Mouse (Mus musculus): ENCODE measurements at regions not wholly inside any gene's neighbourhood (a gene's known extent, or its start where the extent isn't known, plus 50 kb on each side); places are given as distances from the start of the nearest gene placed in this dataset.

- H3K27ac ChIP-seq: no peak overlapping the region
- no peaks in the 10 kb centered on the region for H3K27me3 ChIP-seq
- no peak overlapping the region for H3K9ac ChIP-seq
- H3K9me3 ChIP-seq: no peaks in the 10 kb centered on the region
- no peak overlapping the region for H3K4me3 ChIP-seq
- H3K4me2 ChIP-seq: no peak overlapping the region
- H3K4me1 ChIP-seq (replicated peaks): no peaks in the 10 kb centered on the region
- H3K36me3 ChIP-seq: no peaks in the 10 kb centered on the region
- no peak for ATAC-seq (ENCODE audit: low FRiP score)
- 84% methylated on average over 3 of the region's 3 CpGs for WGBS
These were observed 178.5 kb downstream of the Tmem114 start for GRCm38 (mm10) chr16:8246445-8246844.

GRCm38 (mm10) chr16:8245612-8246011, 179.3 kb downstream of the Tmem114 start:
- Histone ChIP-seq H3K4me2 (no peak overlapping the region), H3K4me3 (no peak overlapping the region), H3K36me3 (no peaks in the 10 kb centered on the region), H3K27ac (no peak overlapping the region), H3K9me3 (no peaks in the 10 kb centered on the region), H3K4me1 (replicated peaks) (no peaks in the 10 kb centered on the region), H3K27me3 (no peaks in the 10 kb centered on the region), H3K9ac (no peak overlapping the region)
- no peak for ATAC-seq (ENCODE audit: low FRiP score)
- WGBS: 90% methylated on average over 3 of the region's 3 CpGs

- H3K27ac ChIP-seq: no peak overlapping the region
- WGBS: 56% methylated on average over 1 of the region's 1 CpGs
- H3K9me3 ChIP-seq: no peaks in the 10 kb centered on the region
- no peak for ATAC-seq (ENCODE audit: low FRiP score)
- no peaks in the 10 kb centered on the region for H3K27me3 ChIP-seq
- H3K36me3 ChIP-seq: no peaks in the 10 kb centered on the region
- H3K4me2 ChIP-seq: no peak overlapping the region
- no peak overlapping the region for H3K9ac ChIP-seq
- H3K4me1 ChIP-seq (replicated peaks): no peaks in the 10 kb centered on the region
- H3K4me3 ChIP-seq: no peak overlapping the region
These were observed 190.6 kb downstream of the Tmem114 start for GRCm38 (mm10) chr16:8234351-8234750.

- H3K27ac ChIP-seq: no peak overlapping the region
- no peaks in the 10 kb centered on the region for H3K4me1 ChIP-seq (replicated peaks)
- H3K27me3 ChIP-seq: no peaks in the 10 kb centered on the region
- no peak for ATAC-seq (ENCODE audit: low FRiP score)
- 89% methylated on average over 4 of the region's 4 CpGs for WGBS
- no peak overlapping the region for H3K4me2 ChIP-seq
- no peaks in the 10 kb centered on the region for H3K36me3 ChIP-seq
- H3K9ac ChIP-seq: no peak overlapping the region
- H3K9me3 ChIP-seq: no peaks in the 10 kb centered on the region
- no peak overlapping the region for H3K4me3 ChIP-seq
These were observed 192.9 kb downstream of the Tmem114 start for GRCm38 (mm10) chr16:8232079-8232478.

GRCm38 (mm10) chr16:8223625-8224300, 201.2 kb downstream of the Tmem114 start:
- Histone ChIP-seq H3K27me3 (no peaks in the 10 kb centered on the region), H3K9ac (no peak overlapping the region), H3K4me3 (no peak overlapping the region), H3K27ac (no peak overlapping the region), H3K36me3 (no peaks in the 10 kb centered on the region), H3K4me1 (replicated peaks) (peaks cover 7% of the 10 kb centered on the region), H3K4me2 (no peak overlapping the region), H3K9me3 (no peaks in the 10 kb centered on the region)
- 75% methylated on average over 10 of the region's 10 CpGs for WGBS
- ATAC-seq (ENCODE audit: low FRiP score): no peak

GRCm38 (mm10) chr16:8208251-8209181, 216.4 kb downstream of the Tmem114 start:
- H3K27me3 ChIP-seq: no peaks in the 10 kb centered on the region
- ATAC-seq (ENCODE audit: low FRiP score): no peak
- H3K4me1 ChIP-seq (replicated peaks): no peaks in the 10 kb centered on the region; the same call in 1 of the 2 replicates
- no peaks in the 10 kb centered on the region for H3K9me3 ChIP-seq
- 80% methylated on average over 8 of the region's 8 CpGs for WGBS
- H3K4me3 ChIP-seq: no peak overlapping the region
- H3K4me2 ChIP-seq: no peak overlapping the region
- H3K9ac ChIP-seq: no peak overlapping the region
- H3K36me3 ChIP-seq: no peaks in the 10 kb centered on the region
- H3K27ac ChIP-seq: no peak overlapping the region

GRCm38 (mm10) chr16:8205014-8205413, 219.9 kb downstream of the Tmem114 start:
- no peak for ATAC-seq (ENCODE audit: low FRiP score)
- WGBS: 78% methylated on average over 5 of the region's 5 CpGs
- Histone ChIP-seq H3K27ac (no peak overlapping the region), H3K4me3 (no peak overlapping the region), H3K4me2 (no peak overlapping the region), H3K9me3 (no peaks in the 10 kb centered on the region), H3K27me3 (no peaks in the 10 kb centered on the region), H3K4me1 (replicated peaks) (peaks cover 4% of the 10 kb centered on the region; the same call in 1 of the 2 replicates), H3K36me3 (no peaks in the 10 kb centered on the region), H3K9ac (no peak overlapping the region)

- no peaks in the 10 kb centered on the region for H3K27me3 ChIP-seq
- no peak overlapping the region for H3K4me2 ChIP-seq
- H3K9me3 ChIP-seq: 0 out of 2 replicates have a peak, but pooled peaks cover 5% of the 10 kb centered on the region
- H3K4me1 ChIP-seq (replicated peaks): peaks cover 10% of the 10 kb centered on the region; the same call in 1 of the 2 replicates
- 88% methylated on average over 3 of the region's 3 CpGs for WGBS
- H3K36me3 ChIP-seq: no peaks in the 10 kb centered on the region
- ATAC-seq (ENCODE audit: low FRiP score): no peak
- H3K27ac ChIP-seq: no peak overlapping the region
- no peak overlapping the region for H3K9ac ChIP-seq
- H3K4me3 ChIP-seq: no peak overlapping the region
These were observed 223.6 kb downstream of the Tmem114 start for GRCm38 (mm10) chr16:8201306-8201705.

GRCm38 (mm10) chr16:8198771-8199562, 226.0 kb downstream of the Tmem114 start:
- Histone ChIP-seq H3K36me3 (no peaks in the 10 kb centered on the region), H3K9ac (no peak overlapping the region), H3K9me3 (0 out of 2 replicates have a peak, but pooled peaks cover 5% of the 10 kb centered on the region), H3K27ac (peak overlapping the region; percentile 63), H3K4me3 (no peak overlapping the region), H3K4me2 (no peak overlapping the region), H3K27me3 (no peaks in the 10 kb centered on the region), H3K4me1 (replicated peaks) (peaks cover 13% of the 10 kb centered on the region; the same call in 1 of the 2 replicates)
- WGBS: 66% methylated on average over 12 of the region's 12 CpGs
- peak; percentile 71 for ATAC-seq (ENCODE audit: low FRiP score)

- ATAC-seq (ENCODE audit: low FRiP score): no peak
- WGBS: 79% methylated on average over 6 of the region's 6 CpGs
- Histone ChIP-seq H3K36me3 (no peaks in the 10 kb centered on the region), H3K4me3 (no peak overlapping the region), H3K27me3 (no peaks in the 10 kb centered on the region), H3K4me2 (no peak overlapping the region), H3K9ac (no peak overlapping the region), H3K9me3 (no peaks in the 10 kb centered on the region), H3K27ac (no peak overlapping the region), H3K4me1 (replicated peaks) (0 out of 2 replicates have a peak, but pooled peaks cover under 1% of the 10 kb centered on the region)
These were observed 235.3 kb downstream of the Tmem114 start for GRCm38 (mm10) chr16:8189472-8190240.

- Histone ChIP-seq H3K9me3 (no peaks in the 10 kb centered on the region), H3K36me3 (no peaks in the 10 kb centered on the region), H3K4me1 (replicated peaks) (no peaks in the 10 kb centered on the region), H3K4me2 (no peak overlapping the region), H3K27ac (no peak overlapping the region), H3K4me3 (no peak overlapping the region), H3K27me3 (no peaks in the 10 kb centered on the region), H3K9ac (no peak overlapping the region)
- ATAC-seq (ENCODE audit: low FRiP score): no peak
- WGBS: 85% methylated on average over 1 of the region's 1 CpGs
These were observed 235.9 kb downstream of the Tmem114 start for GRCm38 (mm10) chr16:8189071-8189470.
